Mouse (Mus musculus) hindbrain, embryonic 10.5 days (tissue): ENCODE measurements at regions not wholly inside any gene's neighbourhood (a gene's known extent, or its start where the extent isn't known, plus 50 kb on each side); places are given as distances from the start of the nearest gene placed in this dataset.

Experiments used
- DNase-seq: peaks from one replicate; pipeline ENCODE4 v3.0.0-alpha.2; 2017; ENCODE audit warnings: low spot score
- H3K27ac ChIP-seq: fragments of 300-500 bp; sonication (generic); 2 replicates; pipeline ENCODE4 v1.5.1; 2016; ENCODE audit warnings: mild to moderate bottlenecking, moderate library complexity
- H3K27me3 ChIP-seq: fragments of 300-500 bp; sonication (generic); 2 replicates; pipeline ENCODE4 v1.6.1; 2016; ENCODE audit warnings: mild to moderate bottlenecking; ENCODE audit not compliant: poor library complexity, insufficient read depth, severe bottlenecking
- H3K36me3 ChIP-seq: fragments of 300-500 bp; sonication (generic); 2 replicates; pipeline ENCODE4 v1.6.1; 2016; ENCODE audit warnings: mild to moderate bottlenecking, moderate library complexity
- H3K4me1 ChIP-seq: fragments of 300-500 bp; sonication (generic); replicated peaks from 2 replicates; pipeline ENCODE4 v1.6.1; 2016; ENCODE audit warnings: mild to moderate bottlenecking
- H3K4me3 ChIP-seq: fragments of 300-500 bp; sonication (generic); 2 replicates; pipeline ENCODE4 v1.5.1; 2016; ENCODE audit warnings: mild to moderate bottlenecking, moderate library complexity
- H3K9me3 ChIP-seq: fragments of 300-500 bp; sonication (generic); 2 replicates; pipeline ENCODE4 v1.6.1; 2016; ENCODE audit warnings: mild to moderate bottlenecking, moderate library complexity
- WGBS: fragments of 180-500 bp; shearing (Covaris S2); methylation state at CpG from one replicate; pipeline ENCODE4 v1.1.7; 2016; 5-methylcytosine and 5-hydroxymethylcytosine counted together

- no peak for DNase-seq
- Histone ChIP-seq H3K36me3 (no peaks in the 10 kb centered on the region), H3K27ac (no peak overlapping the region), H3K4me1 (no peaks in the 10 kb centered on the region), H3K4me3 (no peak overlapping the region), H3K9me3 (no peaks in the 10 kb centered on the region), H3K27me3 (no peaks in the 10 kb centered on the region)
These were observed 653.3 kb upstream of the Fam98a start for GRCm38 (mm10) chr17:76205082-76205481.

GRCm38 (mm10) chr17:76184813-76185212 is 633.1 kb upstream of the Fam98a start:
- no peak for DNase-seq
- H3K9me3 ChIP-seq = no peaks in the 10 kb centered on the region
- WGBS = 67% methylated on average over 2 of the region's 2 CpGs
- no peak overlapping the region for H3K27ac ChIP-seq
- H3K36me3 ChIP-seq = no peaks in the 10 kb centered on the region
- no peak overlapping the region for H3K4me3 ChIP-seq
- no peaks in the 10 kb centered on the region for H3K4me1 ChIP-seq
- H3K27me3 ChIP-seq = no peaks in the 10 kb centered on the region

- H3K4me3 ChIP-seq = no peak overlapping the region
- H3K9me3 ChIP-seq = no peaks in the 10 kb centered on the region
- no peaks in the 10 kb centered on the region for H3K27me3 ChIP-seq
- no peaks in the 10 kb centered on the region for H3K36me3 ChIP-seq
- no peaks in the 10 kb centered on the region for H3K4me1 ChIP-seq
- H3K27ac ChIP-seq = no peak overlapping the region
- no peak for DNase-seq
These were observed 585.1 kb upstream of the Fam98a start for GRCm38 (mm10) chr17:76136660-76137495.

GRCm38 (mm10) chr17:76134030-76134429 is 582.3 kb upstream of the Fam98a start:
- 84% methylated on average over 3 of the region's 3 CpGs for WGBS
- Histone ChIP-seq H3K9me3 (peaks cover 9% of the 10 kb centered on the region), H3K4me3 (no peak overlapping the region), H3K27me3 (no peaks in the 10 kb centered on the region), H3K4me1 (no peaks in the 10 kb centered on the region), H3K27ac (no peak overlapping the region), H3K36me3 (no peaks in the 10 kb centered on the region)
- DNase-seq = no peak

GRCm38 (mm10) chr17:76125260-76125659 is 573.5 kb upstream of the Fam98a start:
- Histone ChIP-seq H3K27me3 (no peaks in the 10 kb centered on the region), H3K4me3 (no peak overlapping the region), H3K4me1 (no peaks in the 10 kb centered on the region), H3K36me3 (no peaks in the 10 kb centered on the region), H3K27ac (no peak overlapping the region), H3K9me3 (no peaks in the 10 kb centered on the region)
- no peak for DNase-seq
- WGBS = 82% methylated on average over 5 of the region's 5 CpGs

GRCm38 (mm10) chr17:76111315-76112195 is 559.8 kb upstream of the Fam98a start:
- DNase-seq = peak; percentile 60
- Histone ChIP-seq H3K36me3 (no peaks in the 10 kb centered on the region), H3K9me3 (no peaks in the 10 kb centered on the region), H3K27me3 (peaks cover 22% of the 10 kb centered on the region), H3K4me1 (peaks cover 14% of the 10 kb centered on the region), H3K4me3 (no peak overlapping the region), H3K27ac (no peak overlapping the region)
- 61% methylated on average over 9 of the region's 9 CpGs for WGBS

- peaks cover 14% of the 10 kb centered on the region for H3K4me1 ChIP-seq
- DNase-seq = no peak
- peaks cover 22% of the 10 kb centered on the region for H3K27me3 ChIP-seq
- no peaks in the 10 kb centered on the region for H3K36me3 ChIP-seq
- no peak overlapping the region for H3K4me3 ChIP-seq
- H3K9me3 ChIP-seq = no peaks in the 10 kb centered on the region
- no peak overlapping the region for H3K27ac ChIP-seq
- whole genome bisulfite sequencing = 90% methylated on average over 1 of the region's 1 CpGs
These were observed 559.1 kb upstream of the Fam98a start for GRCm38 (mm10) chr17:76110856-76111255.

- Histone ChIP-seq H3K4me1 (no peaks in the 10 kb centered on the region), H3K4me3 (no peak overlapping the region), H3K27ac (no peak overlapping the region), H3K27me3 (no peaks in the 10 kb centered on the region), H3K36me3 (no peaks in the 10 kb centered on the region), H3K9me3 (no peaks in the 10 kb centered on the region)
- WGBS = 89% methylated on average over 3 of the region's 3 CpGs
- DNase-seq = no peak
These were observed 531.8 kb upstream of the Fam98a start for GRCm38 (mm10) chr17:76083536-76083935.

- Histone ChIP-seq H3K36me3 (no peaks in the 10 kb centered on the region), H3K27me3 (no peaks in the 10 kb centered on the region), H3K4me1 (no peaks in the 10 kb centered on the region), H3K27ac (no peak overlapping the region), H3K4me3 (no peak overlapping the region), H3K9me3 (no peaks in the 10 kb centered on the region)
- DNase-seq = no peak
- WGBS = 92% methylated on average over 2 of the region's 2 CpGs
These were observed 530.0 kb upstream of the Fam98a start for GRCm38 (mm10) chr17:76081780-76082179.

GRCm38 (mm10) chr17:76046438-76046837 is 494.7 kb upstream of the Fam98a start:
- Histone ChIP-seq H3K9me3 (0 out of 2 replicates have a peak, but pooled peaks cover 4% of the 10 kb centered on the region), H3K27me3 (no peaks in the 10 kb centered on the region), H3K36me3 (no peaks in the 10 kb centered on the region), H3K4me3 (no peak overlapping the region), H3K4me1 (no peaks in the 10 kb centered on the region), H3K27ac (no peak overlapping the region)
- 89% methylated on average over 1 of the region's 1 CpGs for WGBS
- DNase-seq = no peak

- Histone ChIP-seq H3K9me3 (no peaks in the 10 kb centered on the region), H3K36me3 (no peaks in the 10 kb centered on the region), H3K27me3 (no peaks in the 10 kb centered on the region), H3K27ac (no peak overlapping the region), H3K4me3 (no peak overlapping the region), H3K4me1 (no peaks in the 10 kb centered on the region)
- no peak for DNase-seq
- 85% methylated on average over 1 of the region's 1 CpGs for WGBS
These were observed 481.0 kb upstream of the Fam98a start for GRCm38 (mm10) chr17:76032710-76033109.

GRCm38 (mm10) chr17:76008011-76008410 is 456.3 kb upstream of the Fam98a start:
- Histone ChIP-seq H3K27ac (no peak overlapping the region), H3K9me3 (no peaks in the 10 kb centered on the region), H3K4me3 (no peak overlapping the region), H3K27me3 (no peaks in the 10 kb centered on the region), H3K36me3 (no peaks in the 10 kb centered on the region), H3K4me1 (no peaks in the 10 kb centered on the region)
- no peak for DNase-seq
- 74% methylated on average over 1 of the region's 1 CpGs for WGBS

- no peaks in the 10 kb centered on the region for H3K9me3 ChIP-seq
- H3K27me3 ChIP-seq = no peaks in the 10 kb centered on the region
- H3K27ac ChIP-seq = no peak overlapping the region
- DNase-seq = no peak
- no peak overlapping the region for H3K4me3 ChIP-seq
- H3K4me1 ChIP-seq = no peaks in the 10 kb centered on the region
- H3K36me3 ChIP-seq = no peaks in the 10 kb centered on the region
These were observed 451.1 kb upstream of the Fam98a start for GRCm38 (mm10) chr17:76002836-76003235.
